Mouse (Mus musculus) thymus, adult 2 months (tissue): ENCODE measurements around the gene Rhbdf2. TPM values are rescaled to one million over a fixed set of nuclear protein-coding genes. Genes with fewer than 3 reads are reported as not detected.
"Not testable (repeated sequence)": the region's sequence is repeated elsewhere in the genome, so short reads cannot be mapped to it uniquely, and the experiment has no call there.

Source experiments
- DNase-seq: peaks from one replicate; pipeline ENCODE4 v3.0.0; 2021
- H3K27ac ChIP-seq: fragments of 200-500 bp; 2 replicates; pipeline ENCODE4 v1.5.1; 2012; ENCODE audit warnings: low read length, control low read depth; ENCODE audit not compliant: control insufficient read depth, insufficient read depth
- H3K27me3 ChIP-seq: fragments of 200-500 bp; 2 replicates; pipeline ENCODE4 v1.6.1; 2012; ENCODE audit warnings: mild to moderate bottlenecking, low read length, moderate library complexity, mixed read lengths; ENCODE audit not compliant: control insufficient read depth, insufficient read depth
- H3K36me3 ChIP-seq: fragments of 200-500 bp; 2 replicates; pipeline ENCODE4 v1.6.1; 2012; ENCODE audit warnings: mild to moderate bottlenecking, low read length, moderate library complexity; ENCODE audit not compliant: control insufficient read depth, insufficient read depth
- H3K4me1 ChIP-seq: fragments of 200-500 bp; replicated peaks from 2 replicates; pipeline ENCODE4 v1.6.1; 2012; ENCODE audit warnings: low read length; ENCODE audit not compliant: control insufficient read depth, insufficient read depth
- H3K4me3 ChIP-seq: fragments of 200-500 bp; 2 replicates; pipeline ENCODE4 v1.5.1; 2012; ENCODE audit warnings: mild to moderate bottlenecking, low read length, control low read depth, moderate library complexity; ENCODE audit not compliant: control insufficient read depth, insufficient read depth
- CTCF ChIP-seq: fragments of 200-500 bp; IDR thresholded peaks from 2 replicates; pipeline ENCODE4 v1.5.1; 2012; ENCODE audit warnings: mild to moderate bottlenecking, control low read depth, low read length, moderate library complexity, borderline replicate concordance; ENCODE audit not compliant: control insufficient read depth, poor library complexity, insufficient read depth; ENCODE audit errors: extremely low read depth
- POLR2A ChIP-seq: fragments of 200-500 bp; IDR thresholded peaks from 2 replicates; pipeline ENCODE4 v1.6.1; 2012; ENCODE audit warnings: mild to moderate bottlenecking, low read length, control low read depth, moderate library complexity; ENCODE audit not compliant: control insufficient read depth, poor library complexity, insufficient read depth; ENCODE audit errors: extremely low read depth
- WGBS: fragments of 180-500 bp; shearing (Covaris S2); methylation state at CpG from one replicate; pipeline ENCODE4 v1.1.7; 2018; 5-methylcytosine and 5-hydroxymethylcytosine counted together
- polyA plus RNA-seq: library from polyadenylated mRNA; depleted of rRNA; stranded (reverse); fragments of >200 nt; gene quantifications from 2 replicates; pipeline ENCODE4 v1.2.3, GENCODE M21; 2012; rRNA removed

The Rhbdf2 gene
- 40.8 and 44.4 TPM in 2 replicates for polyA plus RNA-seq

DNA sequence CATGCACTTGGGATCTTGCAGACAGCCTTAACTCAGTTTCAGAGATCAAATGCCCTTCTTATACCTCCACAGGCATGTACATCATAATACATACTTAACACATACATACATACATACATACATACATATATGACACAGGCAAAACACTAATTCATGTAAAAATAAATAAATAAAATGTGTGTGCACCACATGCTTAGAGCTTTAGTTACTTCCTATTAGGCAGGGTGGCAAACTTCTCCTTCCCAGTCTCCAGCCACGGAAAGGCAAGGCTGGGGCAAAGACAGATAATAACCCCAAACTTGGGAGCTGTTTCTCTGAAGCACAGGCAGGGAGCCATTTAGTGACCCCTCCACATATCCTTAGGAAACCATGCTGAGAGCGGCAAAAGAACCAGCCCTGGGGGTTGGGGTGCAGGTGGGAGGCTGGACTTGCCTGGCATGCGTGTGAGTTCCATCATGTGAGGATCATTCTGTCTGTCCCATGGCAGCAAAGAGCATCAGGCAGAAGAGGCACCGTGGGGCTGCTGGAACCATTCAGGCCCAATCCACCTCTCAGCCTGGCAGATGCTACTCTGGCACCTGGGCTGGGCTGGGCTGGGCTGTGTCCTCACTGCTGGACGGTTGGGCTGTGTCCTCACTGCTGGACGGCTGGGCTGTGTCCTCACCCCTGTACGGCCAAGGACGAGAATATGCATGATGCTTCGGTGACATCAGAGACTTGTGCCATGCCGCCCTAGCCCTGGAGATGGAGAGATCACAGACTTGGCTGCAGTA lies at the start of gene Rhbdf2:
TSS of gene Rhbdf2 (minus strand) at position 721 of the 773 bp plus-strand sequence.
- Histone ChIP-seq H3K36me3 (no peaks in the 10 kb centered on the region), H3K4me3 (no peak within 1 kb of the TSS), H3K27ac (no peak within 1 kb of the TSS), H3K4me1 (peaks cover 28% of the 10 kb centered on the region), H3K27me3 (no peaks in the 10 kb centered on the region)
- TF ChIP-seq CTCF (no peak), POLR2A (no peak)
- no peak for DNase-seq
- WGBS, result 96% methylated on average over 10 of the region's 10 CpGs

DNA sequence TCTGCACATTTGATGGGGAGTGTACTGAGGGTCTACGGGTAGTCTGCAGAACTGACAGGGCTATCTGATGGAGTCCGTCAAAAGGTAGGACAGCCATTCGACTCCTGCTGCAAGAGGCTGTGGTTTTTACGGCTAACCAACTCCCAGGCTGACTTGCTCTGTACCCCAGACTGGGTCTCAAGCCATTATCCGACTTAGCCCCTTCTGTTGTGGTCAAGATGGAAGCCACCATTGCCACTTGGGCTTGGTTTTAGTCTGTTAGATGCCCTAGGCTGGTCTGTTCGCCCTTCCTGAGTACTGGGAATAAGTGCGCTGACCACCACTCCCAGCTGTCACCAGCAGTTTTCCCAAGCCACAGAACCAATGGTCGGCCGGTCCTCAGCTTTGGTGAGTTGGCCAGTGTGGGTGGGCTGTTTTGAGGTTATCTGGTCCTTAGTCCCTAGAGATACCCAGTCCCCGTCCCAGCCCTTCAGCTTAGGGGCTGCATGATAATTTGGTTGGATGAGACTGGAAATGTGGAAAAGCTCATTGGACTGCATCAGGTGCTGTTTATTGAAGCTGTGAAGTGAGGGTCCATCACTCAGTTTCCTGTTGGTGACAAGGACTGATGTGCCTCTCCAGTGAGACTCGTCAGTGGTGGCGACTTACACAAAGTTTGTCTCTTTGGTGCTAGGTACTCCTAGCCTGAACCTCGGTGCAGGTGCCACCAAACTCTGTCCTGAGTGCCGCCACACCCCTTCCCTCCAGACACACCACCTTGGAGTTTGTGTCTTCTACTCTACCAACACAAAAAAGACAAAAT lies 49.6 kb upstream of the Rhbdf2 start:
- no peak for DNase-seq
- Histone ChIP-seq H3K27ac (no peak overlapping the region), H3K4me1 (peaks cover 8% of the 10 kb centered on the region), H3K27me3 (no peaks in the 10 kb centered on the region), H3K4me3 (no peak overlapping the region), H3K36me3 (peaks cover 36% of the 10 kb centered on the region)
- WGBS, result 89% methylated on average over 14 of the region's 14 CpGs
- TF ChIP-seq CTCF (no peak), POLR2A (no peak)

DNA sequence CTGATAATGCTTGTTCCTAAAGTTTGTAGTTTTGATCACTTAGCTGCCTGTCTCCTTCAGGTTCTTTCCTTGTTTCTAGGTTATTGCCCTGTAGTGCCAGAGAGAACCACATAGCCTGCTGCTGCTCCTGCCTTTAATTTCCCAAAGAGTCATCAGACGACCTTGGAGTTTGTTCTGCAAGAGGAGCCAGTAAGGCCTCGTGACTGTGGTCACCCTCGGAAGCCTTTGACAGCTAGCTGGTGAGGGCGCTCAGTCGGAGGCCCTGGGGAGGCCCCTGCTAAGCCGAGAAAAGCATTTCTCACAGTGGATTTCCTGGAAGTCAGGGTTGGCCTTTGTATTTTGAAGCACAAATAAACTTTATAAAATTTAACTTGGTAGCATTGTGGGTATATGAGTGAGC lies 48.6 kb upstream of the Rhbdf2 start:
- Histone ChIP-seq H3K36me3 (peaks cover 36% of the 10 kb centered on the region), H3K4me1 (peaks cover 11% of the 10 kb centered on the region)
- not testable (repeated sequence) for H3K4me3 ChIP-seq, DNase-seq, H3K27ac ChIP-seq, H3K27me3 ChIP-seq
- 87% methylated on average over 6 of the region's 6 CpGs for WGBS

DNA sequence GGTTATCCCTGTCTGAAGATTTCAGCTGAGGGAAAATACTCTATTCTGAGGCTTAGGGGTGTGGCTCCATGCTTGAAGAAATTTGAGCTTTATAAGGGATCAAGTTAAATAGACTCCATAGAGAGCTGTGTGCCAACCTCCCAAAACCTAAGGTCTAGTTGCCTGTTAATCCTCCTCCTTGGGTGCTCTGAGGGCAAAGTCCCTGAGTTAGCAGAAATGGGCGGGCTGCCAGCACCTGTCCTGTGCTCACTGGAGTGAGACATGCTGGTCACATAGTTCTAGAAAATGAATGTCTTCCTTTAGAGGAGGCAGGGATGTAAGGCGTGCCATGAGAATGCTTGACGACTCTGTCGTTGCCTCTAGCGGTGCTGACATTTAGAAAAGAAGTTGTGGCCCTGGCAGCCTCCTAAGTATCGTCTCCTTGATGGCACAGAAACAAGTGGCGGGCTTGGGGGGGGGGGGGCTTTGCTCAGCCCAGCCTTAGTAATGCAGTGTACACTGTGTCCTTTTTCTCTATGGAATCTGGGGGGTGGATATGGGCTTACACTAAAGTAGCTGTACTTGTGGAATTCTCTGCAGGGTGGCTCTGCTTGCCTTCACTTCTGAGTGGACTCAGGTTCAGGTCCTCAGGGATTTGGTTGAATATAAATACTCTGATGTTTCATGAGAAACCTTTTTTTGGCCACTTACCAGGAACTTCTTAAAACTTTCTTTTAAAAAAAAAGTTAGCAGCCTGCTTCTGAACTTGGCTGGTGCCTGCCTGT lies 48.0 kb upstream of the Rhbdf2 start:
- peaks cover 11% of the 10 kb centered on the region for H3K4me1 ChIP-seq
- H3K4me3 ChIP-seq, result no peak overlapping the region
- peaks cover 36% of the 10 kb centered on the region for H3K36me3 ChIP-seq
- no peak for TF ChIP-seq POLR2A
- no peak for TF ChIP-seq CTCF
- no peak overlapping the region for H3K27ac ChIP-seq
- 91% methylated on average over 7 of the region's 7 CpGs for WGBS
- DNase-seq, result no peak
- no peaks in the 10 kb centered on the region for H3K27me3 ChIP-seq

DNA sequence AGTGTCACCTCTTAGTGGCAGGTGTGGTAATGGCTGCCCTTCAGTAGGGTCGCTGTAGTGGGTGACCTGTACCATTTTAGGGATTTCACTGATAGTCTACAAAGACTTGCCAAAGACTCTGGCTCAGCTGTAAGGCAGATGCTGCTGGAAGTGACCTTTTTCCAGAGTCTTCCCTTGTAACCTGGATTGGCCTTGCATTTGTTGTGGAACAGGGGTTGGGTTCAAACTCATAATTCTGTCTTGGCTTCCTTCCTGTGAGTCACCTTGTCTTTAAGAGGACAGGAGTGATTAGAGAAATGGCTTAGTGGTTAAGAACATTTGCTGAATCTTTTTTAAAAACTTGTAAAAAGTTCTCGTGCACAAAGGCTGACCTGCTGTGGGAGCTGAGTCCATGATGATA lies 46.6 kb upstream of the Rhbdf2 start:
- no peak overlapping the region for H3K27ac ChIP-seq
- H3K4me1 ChIP-seq, result peaks cover 22% of the 10 kb centered on the region
- H3K36me3 ChIP-seq, result peaks cover 36% of the 10 kb centered on the region
- WGBS, result 93% methylated on average over 2 of the region's 2 CpGs
- H3K4me3 ChIP-seq, result no peak overlapping the region
- H3K27me3 ChIP-seq, result no peaks in the 10 kb centered on the region
- no peak for DNase-seq
- TF ChIP-seq CTCF (no peak), POLR2A (no peak)

DNA sequence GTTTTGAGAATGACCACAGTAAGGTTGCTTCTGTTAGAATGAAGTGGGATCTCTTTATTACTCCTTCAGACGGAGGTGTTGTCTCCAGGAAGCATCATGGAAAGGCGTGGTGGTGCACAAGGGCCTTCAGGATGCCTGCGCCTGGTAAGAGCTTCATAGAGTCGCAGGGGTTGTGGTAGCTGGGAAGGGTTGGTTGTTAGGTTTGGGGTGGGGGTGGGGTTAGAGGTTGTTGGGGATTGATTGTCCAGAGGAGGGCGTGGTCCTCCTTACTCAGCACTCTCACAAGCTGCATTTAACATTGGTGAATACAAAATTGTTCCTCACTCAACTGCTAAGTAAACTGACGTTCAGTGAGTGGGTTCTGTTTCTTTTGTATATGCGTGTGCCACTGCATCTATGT lies 45.8 kb upstream of the Rhbdf2 start:
- DNase-seq, result no peak
- peaks cover 36% of the 10 kb centered on the region for H3K36me3 ChIP-seq
- WGBS, result 30% methylated on average over 7 of the region's 7 CpGs
- peaks cover 28% of the 10 kb centered on the region for H3K4me1 ChIP-seq
- no peak overlapping the region for H3K27ac ChIP-seq
- TF ChIP-seq POLR2A, result no peak
- TF ChIP-seq CTCF, result no peak
- H3K4me3 ChIP-seq, result peak overlapping the region; percentile 65; the same call in 1 of the 2 replicates
- H3K27me3 ChIP-seq, result no peaks in the 10 kb centered on the region
